Mouse (Mus musculus) limb, embryonic 13.5 days (tissue): ENCODE results near the gene Spn. TPM values are rescaled to one million over a fixed set of nuclear protein-coding genes. Genes with fewer than 3 reads are reported as not detected.

Experiments used
- ATAC-seq: fragments of 200-750 bp; cut with Nextera tagmentation; 2 replicates; pipeline ENCODE4 v1.8.0; 2017; ENCODE audit warnings: low read depth, moderate number of reproducible peaks, moderate TSS enrichment; ENCODE audit not compliant: low FRiP score
- H3K27ac ChIP-seq: fragments of 300-500 bp; sonication (generic); 2 replicates; pipeline ENCODE4 v1.5.1; 2015; ENCODE audit warnings: inconsistent platforms, mild to moderate bottlenecking, moderate library complexity
- H3K27me3 ChIP-seq: fragments of 300-500 bp; sonication (generic); 2 replicates; pipeline ENCODE4 v1.6.1; 2015; ENCODE audit warnings: mild to moderate bottlenecking, inconsistent platforms
- H3K36me3 ChIP-seq: fragments of 300-500 bp; sonication (generic); 2 replicates; pipeline ENCODE4 v1.6.1; 2015; ENCODE audit warnings: inconsistent platforms, mild to moderate bottlenecking, moderate library complexity
- H3K4me1 ChIP-seq: fragments of 300-500 bp; sonication (generic); 2 replicates; pipeline ENCODE4 v1.6.1; 2015; ENCODE audit warnings: inconsistent platforms
- H3K4me2 ChIP-seq: fragments of 300-500 bp; sonication (generic); replicated peaks from 2 replicates; pipeline ENCODE4 v1.6.1; 2015; ENCODE audit warnings: inconsistent platforms, mild to moderate bottlenecking, moderate library complexity
- H3K4me3 ChIP-seq: fragments of 300-500 bp; sonication (generic); 2 replicates; pipeline ENCODE4 v1.5.1; 2015; ENCODE audit warnings: moderate library complexity, mild to moderate bottlenecking, inconsistent platforms
- H3K9ac ChIP-seq: fragments of 300-500 bp; sonication (generic); 2 replicates; pipeline ENCODE4 v1.6.1; 2015; ENCODE audit warnings: mild to moderate bottlenecking, inconsistent platforms
- H3K9me3 ChIP-seq: fragments of 300-500 bp; sonication (generic); 2 replicates; pipeline ENCODE4 v1.6.1; 2016; ENCODE audit warnings: inconsistent platforms
- WGBS: fragments of 180-500 bp; shearing (Covaris S2); methylation state at CpG from one replicate; pipeline ENCODE4 v1.1.7; 2015; 5-methylcytosine and 5-hydroxymethylcytosine counted together
- polyA plus RNA-seq: library from polyadenylated mRNA; unstranded; fragments of >200 nt; fragmentation: Nextera tagmentation; extraction: Ambion mirVana; gene quantifications from 2 replicates; pipeline ENCODE4 v1.2.1, GENCODE M21; 2015

Spn gene
- polyA plus RNA-seq, 1 experiment from 2014 or later, result 0.25 TPM

DNA sequence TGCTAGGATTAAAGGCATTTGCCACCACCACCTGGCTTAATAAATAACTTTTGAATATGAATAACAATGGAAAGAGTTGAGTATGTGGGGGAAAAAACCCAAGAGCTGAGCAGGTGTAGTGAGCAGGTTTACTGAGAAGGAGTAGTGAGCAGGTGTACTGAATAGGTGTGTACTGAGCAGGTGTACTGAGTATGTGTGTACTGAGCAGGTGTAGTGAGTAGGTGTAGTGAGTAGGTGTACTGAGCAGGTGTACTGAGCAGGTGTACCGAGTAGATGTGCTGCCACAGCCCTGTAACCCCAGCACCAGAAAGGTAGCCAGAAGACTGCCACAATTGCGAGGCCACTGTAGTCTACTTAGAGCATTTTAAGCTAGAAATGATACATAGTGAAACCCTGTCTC, 52.8 kb downstream of the Spn start:
- H3K27me3 ChIP-seq, result 0 out of 2 replicates have a peak, but pooled peaks cover 2% of the 10 kb centered on the region
- no peaks in the 10 kb centered on the region for H3K9me3 ChIP-seq
- H3K36me3 ChIP-seq, result no peaks in the 10 kb centered on the region
- no peak overlapping the region for H3K4me2 ChIP-seq
- no peaks in the 10 kb centered on the region for H3K4me1 ChIP-seq
- no peak overlapping the region for H3K9ac ChIP-seq
- no peak overlapping the region for H3K27ac ChIP-seq
- no peak overlapping the region for H3K4me3 ChIP-seq
- ATAC-seq, result no peak
- 82% methylated on average over 2 of the region's 2 CpGs for WGBS

DNA sequence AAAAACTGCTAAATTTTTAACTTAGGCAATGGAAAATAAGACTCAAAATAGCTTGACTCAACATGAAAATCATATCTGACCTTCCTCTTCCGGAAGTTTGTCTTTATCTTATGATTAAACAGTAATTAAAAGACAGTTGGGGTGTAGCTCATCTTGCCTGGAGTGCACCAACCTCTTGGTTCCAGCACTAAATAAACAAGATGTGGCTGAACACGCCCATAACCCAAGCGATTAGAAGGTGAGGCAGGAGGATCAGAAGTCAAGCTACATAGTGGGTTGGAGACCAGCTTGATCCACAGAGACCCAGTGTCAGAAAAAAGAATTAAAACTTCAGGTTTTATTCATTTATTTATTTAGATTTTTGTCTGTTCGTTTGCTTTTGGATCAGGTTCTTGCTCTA, 53.9 kb downstream of the Spn start:
- no peak overlapping the region for H3K27ac ChIP-seq
- ATAC-seq, result no peak
- WGBS, result 81% methylated on average over 4 of the region's 4 CpGs
- H3K4me2 ChIP-seq, result no peak overlapping the region
- no peaks in the 10 kb centered on the region for H3K4me1 ChIP-seq
- H3K9me3 ChIP-seq, result no peaks in the 10 kb centered on the region
- H3K4me3 ChIP-seq, result no peak overlapping the region
- H3K36me3 ChIP-seq, result no peaks in the 10 kb centered on the region
- H3K27me3 ChIP-seq, result 0 out of 2 replicates have a peak, but pooled peaks cover under 1% of the 10 kb centered on the region
- H3K9ac ChIP-seq, result no peak overlapping the region

DNA sequence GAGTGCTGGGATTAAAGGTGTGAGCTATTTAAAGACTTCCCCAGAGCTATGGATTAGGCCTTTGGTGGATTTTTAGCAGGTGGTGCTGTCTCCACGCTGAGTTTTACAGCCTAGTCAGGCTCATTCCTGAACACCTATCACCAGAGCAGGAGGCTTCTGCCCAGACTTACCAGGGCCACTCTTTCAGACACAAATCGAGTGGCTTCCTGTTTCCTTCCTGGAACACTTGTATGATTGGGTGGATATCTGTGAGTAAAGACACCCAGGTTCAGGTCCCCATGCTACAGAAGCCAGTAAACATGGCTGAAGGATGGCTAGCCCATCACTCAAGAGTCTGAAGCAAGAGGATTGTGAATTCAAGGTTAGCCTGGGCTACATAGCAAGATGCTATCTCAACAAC, 54.6 kb downstream of the Spn start:
- Histone ChIP-seq H3K9ac (no peak overlapping the region), H3K27ac (no peak overlapping the region), H3K4me1 (no peaks in the 10 kb centered on the region), H3K4me3 (no peak overlapping the region), H3K4me2 (no peak overlapping the region), H3K36me3 (no peaks in the 10 kb centered on the region), H3K9me3 (no peaks in the 10 kb centered on the region), H3K27me3 (no peaks in the 10 kb centered on the region)
- ATAC-seq, result no peak
- 51% methylated on average over 2 of the region's 2 CpGs for WGBS

DNA sequence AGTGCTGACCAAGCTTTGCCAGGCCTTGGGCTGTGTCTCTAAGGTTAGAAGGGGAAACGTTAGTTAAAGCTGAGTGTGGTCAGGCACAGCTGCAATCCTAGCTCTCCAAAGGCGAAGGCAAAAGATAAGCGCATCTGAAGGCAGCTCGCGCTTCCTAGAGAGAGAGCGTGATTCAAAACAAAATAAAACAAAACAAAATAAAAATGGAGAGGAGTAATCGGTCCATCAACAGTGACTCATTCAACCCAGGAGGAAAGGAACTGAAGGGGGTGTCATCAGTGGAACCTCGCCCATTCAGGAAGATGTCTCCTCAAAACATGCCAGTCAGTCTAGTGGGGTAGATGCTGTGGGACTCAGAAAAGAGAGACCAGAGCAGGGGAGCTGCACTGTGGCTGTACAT, 55.4 kb downstream of the Spn start:
- Histone ChIP-seq H3K36me3 (no peaks in the 10 kb centered on the region), H3K4me2 (no peak overlapping the region), H3K4me3 (no peak overlapping the region), H3K27me3 (no peaks in the 10 kb centered on the region), H3K9ac (no peak overlapping the region), H3K4me1 (no peaks in the 10 kb centered on the region), H3K27ac (no peak overlapping the region), H3K9me3 (no peaks in the 10 kb centered on the region)
- 84% methylated on average over 8 of the region's 8 CpGs for WGBS
- ATAC-seq, result no peak

Other genes starting within 250 kb of the Spn start
- gene Tmem219, start 214.9 kb downstream of the Spn start, polyA plus RNA-seq, result 24.5 and 27.0 TPM in 2 replicates
- gene Kctd13, start 208.9 kb downstream of the Spn start, polyA plus RNA-seq, result 16.9 and 17.2 TPM in 2 replicates
- gene Asphd1, start 188.2 kb downstream of the Spn start, polyA plus RNA-seq, result 0.20 TPM in 1 of 2 replicates, not detected in the other
- 0.33 and 0.66 TPM in 2 replicates for gene Sez6l2, start 187.3 kb downstream of the Spn start, polyA plus RNA-seq
- 97.1 and 105 TPM in 2 replicates for gene Cdipt, start 161.9 kb downstream of the Spn start, polyA plus RNA-seq
- gene Cdiptos, start 161.7 kb downstream of the Spn start, polyA plus RNA-seq, result 0.65 and 1.9 TPM in 2 replicates
- 5.5 and 5.6 TPM in 2 replicates for gene Mvp, start 123.2 kb downstream of the Spn start, polyA plus RNA-seq
- gene Pagr1b, start 121.3 kb downstream of the Spn start, polyA plus RNA-seq, result 0.31 TPM in 1 of 2 replicates, not detected in the other
- gene Pagr1a, start 120.5 kb downstream of the Spn start, polyA plus RNA-seq, result 48.2 and 70.2 TPM in 2 replicates
- gene Gm42742, start 116.7 kb downstream of the Spn start, polyA plus RNA-seq, result 52.2 and 64.8 TPM in 2 replicates
- 6.9 and 10.4 TPM in 2 replicates for gene Prrt2, start 116.6 kb downstream of the Spn start, polyA plus RNA-seq
- gene Maz, start 110.8 kb downstream of the Spn start, polyA plus RNA-seq, result 61.9 and 64.6 TPM in 2 replicates
- gene Kif22, start 95.4 kb downstream of the Spn start, polyA plus RNA-seq, result 113 and 118 TPM in 2 replicates
- gene Zg16, start 50.5 kb downstream of the Spn start, polyA plus RNA-seq, result not detected in 2 replicates
- 2.6 and 2.7 TPM in 2 replicates for gene AI467606, start 46.5 kb downstream of the Spn start, polyA plus RNA-seq
- gene Qprt, start 15.6 kb downstream of the Spn start, polyA plus RNA-seq, result 3.1 and 3.4 TPM in 2 replicates
- 72.2 and 72.4 TPM in 2 replicates for gene Cd2bp2, start 58.2 kb upstream of the Spn start, polyA plus RNA-seq
- gene Tbc1d10b, start 70.6 kb upstream of the Spn start, polyA plus RNA-seq, result 31.7 and 34.8 TPM in 2 replicates
- gene Mylpf, start 71.1 kb upstream of the Spn start, polyA plus RNA-seq, result 350 and 353 TPM in 2 replicates
- gene Zfp553, start 95.2 kb upstream of the Spn start, polyA plus RNA-seq, result 51.8 and 52.1 TPM in 2 replicates
- 23.5 and 27.9 TPM in 2 replicates for gene Sept1, start 95.3 kb upstream of the Spn start, polyA plus RNA-seq
- gene Zfp771, start 106.5 kb upstream of the Spn start, polyA plus RNA-seq, result 75.1 and 82.7 TPM in 2 replicates
- gene Dctpp1, start 122.9 kb upstream of the Spn start, polyA plus RNA-seq, result 172 and 176 TPM in 2 replicates
- 69.4 and 72.8 TPM in 2 replicates for gene Sephs2, start 136.2 kb upstream of the Spn start, polyA plus RNA-seq
- gene Itgal, start 158.4 kb upstream of the Spn start, polyA plus RNA-seq, result 0.69 TPM in 2 replicates
- 19.8 and 20.6 TPM in 2 replicates for gene Zfp768, start 207.8 kb upstream of the Spn start, polyA plus RNA-seq
- gene Zfp747, start 238.2 kb upstream of the Spn start, polyA plus RNA-seq, result 8.7 and 9.2 TPM in 2 replicates
- gene 9130019O22Rik, start 249.3 kb upstream of the Spn start, polyA plus RNA-seq, result 5.9 and 6.8 TPM in 2 replicates